Mouse (Mus musculus): Measurements from ENCODE around the gene Mgll. TPM values are rescaled to one million over a fixed set of nuclear protein-coding genes. Genes with fewer than 3 reads are reported as not detected.

Gene Mgll
- polyA plus RNA-seq, 1 experiment from 2014 or later, result 94.2 TPM

GRCm38 (mm10) chr6:88759793-88760453, 35.7 kb downstream of the Mgll start:
- ATAC-seq (replicated peaks; ENCODE audit: low FRiP score, low TSS enrichment, low read depth), result peak; percentile 66
- WGBS, result 44% methylated on average over 17 of the region's 17 CpGs

DNA sequence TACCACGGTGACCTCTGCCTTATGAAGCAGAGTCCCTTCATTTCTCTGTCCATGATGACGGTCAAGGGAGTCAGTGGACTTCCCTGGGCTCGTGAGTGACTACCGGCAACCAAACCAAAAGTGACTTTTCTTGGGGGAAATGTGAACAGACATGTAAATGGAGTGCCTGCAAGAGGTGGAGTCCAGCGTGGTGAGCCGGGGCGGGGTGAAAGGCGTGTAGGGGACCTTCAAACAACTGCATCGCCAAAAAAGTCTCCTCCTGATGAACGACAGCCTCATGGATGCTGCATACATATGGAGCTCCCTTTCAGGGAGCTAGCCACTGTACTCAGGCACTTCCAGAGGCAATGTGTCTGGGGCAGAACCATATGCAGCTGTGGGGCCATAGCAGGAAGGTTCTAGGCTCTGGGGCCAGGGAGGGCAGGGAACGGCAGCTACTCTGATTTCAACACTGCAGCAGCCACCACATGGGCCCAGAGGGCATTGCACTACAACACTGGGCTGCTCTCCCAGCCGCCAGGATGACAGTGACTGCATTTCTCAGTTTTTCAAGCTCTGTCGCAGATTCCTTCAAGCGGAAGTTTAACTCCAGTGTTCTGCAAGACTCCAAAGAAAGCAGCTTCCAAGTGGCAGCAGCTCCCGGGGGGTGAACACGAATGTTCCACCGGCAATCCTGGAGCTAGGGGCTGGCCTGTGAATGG, 36.9 kb downstream of the Mgll start:
- DNase-seq (ENCODE audit: low spot score) (no peak), ATAC-seq (replicated peaks; ENCODE audit: low FRiP score, low TSS enrichment, low read depth) (no peak)
- H3K27ac ChIP-seq (ENCODE audit: low read depth), result no peak overlapping the region
- 78% methylated on average over 17 of the region's 17 CpGs for WGBS
- H3K4me3 ChIP-seq (ENCODE audit: low read depth, low read length), result no peak overlapping the region
- H3K27me3 ChIP-seq (replicated peaks; ENCODE audit: control insufficient read depth, insufficient read depth, low read length), result no peaks in the 10 kb centered on the region
- peaks cover 33% of the 10 kb centered on the region for H3K4me1 ChIP-seq (replicated peaks; ENCODE audit: control insufficient read depth, insufficient read depth, low read length)
- no peak overlapping the region for H3K4me2 ChIP-seq (ENCODE audit: low read length)
- no peak overlapping the region for H3K9ac ChIP-seq (ENCODE audit: low read length)
- peaks cover 5% of the 10 kb centered on the region; the same call in 1 of the 2 replicates for H3K36me3 ChIP-seq (ENCODE audit: control insufficient read depth, insufficient read depth, low read length)
- no peaks in the 10 kb centered on the region for H3K9me3 ChIP-seq (ENCODE audit: control insufficient read depth, low read length)

More at GRCm38 (mm10) chr6:88759793-88760453, 35.7 kb downstream of the Mgll start:
- no peaks in the 10 kb centered on the region for H3K9me3 ChIP-seq (ENCODE audit: control insufficient read depth, low read length)
- DNase-seq (ENCODE audit: low spot score), result peak; percentile 84
- H3K4me3 ChIP-seq (ENCODE audit: low read depth, low read length), result no peak overlapping the region
- H3K9ac ChIP-seq (ENCODE audit: low read length), result no peak overlapping the region
- H3K36me3 ChIP-seq (ENCODE audit: control insufficient read depth, insufficient read depth, low read length), result no peaks in the 10 kb centered on the region
- H3K4me1 ChIP-seq (replicated peaks; ENCODE audit: control insufficient read depth, insufficient read depth, low read length), result peaks cover 33% of the 10 kb centered on the region
- no peaks in the 10 kb centered on the region for H3K27me3 ChIP-seq (replicated peaks; ENCODE audit: control insufficient read depth, insufficient read depth, low read length)
- H3K4me2 ChIP-seq (ENCODE audit: low read length), result no peak overlapping the region
- H3K27ac ChIP-seq (ENCODE audit: low read depth), result peak overlapping the region; percentile 28

- Histone ChIP-seq H3K36me3 (ENCODE audit: control insufficient read depth, insufficient read depth, low read length) (peaks cover 8% of the 10 kb centered on the region; the same call in 1 of the 2 replicates), H3K4me3 (ENCODE audit: low read depth, low read length) (no peak overlapping the region), H3K4me2 (ENCODE audit: low read length) (no peak overlapping the region), H3K27ac (ENCODE audit: low read depth) (no peak overlapping the region), H3K9me3 (ENCODE audit: control insufficient read depth, low read length) (no peaks in the 10 kb centered on the region), H3K9ac (ENCODE audit: low read length) (no peak overlapping the region), H3K27me3 (replicated peaks; ENCODE audit: control insufficient read depth, insufficient read depth, low read length) (no peaks in the 10 kb centered on the region), H3K4me1 (replicated peaks; ENCODE audit: control insufficient read depth, insufficient read depth, low read length) (peaks cover 40% of the 10 kb centered on the region)
- DNase-seq (ENCODE audit: low spot score) (no peak), ATAC-seq (replicated peaks; ENCODE audit: low FRiP score, low TSS enrichment, low read depth) (no peak)
- WGBS, result 75% methylated on average over 17 of the region's 17 CpGs
Measured at GRCm38 (mm10) chr6:88761684-88762439, 37.6 kb downstream of the Mgll start.

GRCm38 (mm10) chr6:88762440-88763196, 38.4 kb downstream of the Mgll start:
- peaks cover 44% of the 10 kb centered on the region for H3K4me1 ChIP-seq (replicated peaks; ENCODE audit: control insufficient read depth, insufficient read depth, low read length)
- DNase-seq (ENCODE audit: low spot score) (no peak), ATAC-seq (replicated peaks; ENCODE audit: low FRiP score, low TSS enrichment, low read depth) (no peak)
- no peak overlapping the region for H3K4me2 ChIP-seq (ENCODE audit: low read length)
- H3K27me3 ChIP-seq (replicated peaks; ENCODE audit: control insufficient read depth, insufficient read depth, low read length), result no peaks in the 10 kb centered on the region
- 73% methylated on average over 13 of the region's 13 CpGs for WGBS
- no peaks in the 10 kb centered on the region for H3K9me3 ChIP-seq (ENCODE audit: control insufficient read depth, low read length)
- H3K27ac ChIP-seq (ENCODE audit: low read depth), result no peak overlapping the region
- peaks cover 8% of the 10 kb centered on the region; the same call in 1 of the 2 replicates for H3K36me3 ChIP-seq (ENCODE audit: control insufficient read depth, insufficient read depth, low read length)
- H3K4me3 ChIP-seq (ENCODE audit: low read depth, low read length), result no peak overlapping the region
- no peak overlapping the region for H3K9ac ChIP-seq (ENCODE audit: low read length)

GRCm38 (mm10) chr6:88763518-88764077, 39.4 kb downstream of the Mgll start:
- WGBS, result 84% methylated on average over 3 of the region's 3 CpGs
- H3K36me3 ChIP-seq (ENCODE audit: control insufficient read depth, insufficient read depth, low read length), result peaks cover 8% of the 10 kb centered on the region; the same call in 1 of the 2 replicates
- H3K27me3 ChIP-seq (replicated peaks; ENCODE audit: control insufficient read depth, insufficient read depth, low read length), result no peaks in the 10 kb centered on the region
- H3K4me2 ChIP-seq (ENCODE audit: low read length), result no peak overlapping the region
- H3K9ac ChIP-seq (ENCODE audit: low read length), result no peak overlapping the region
- no peak overlapping the region for H3K4me3 ChIP-seq (ENCODE audit: low read depth, low read length)
- DNase-seq (ENCODE audit: low spot score), result no peak
- peaks cover 43% of the 10 kb centered on the region for H3K4me1 ChIP-seq (replicated peaks; ENCODE audit: control insufficient read depth, insufficient read depth, low read length)
- no peak overlapping the region for H3K27ac ChIP-seq (ENCODE audit: low read depth)
- ATAC-seq (replicated peaks; ENCODE audit: low FRiP score, low TSS enrichment, low read depth), result no peak
- H3K9me3 ChIP-seq (ENCODE audit: control insufficient read depth, low read length), result no peaks in the 10 kb centered on the region

DNA sequence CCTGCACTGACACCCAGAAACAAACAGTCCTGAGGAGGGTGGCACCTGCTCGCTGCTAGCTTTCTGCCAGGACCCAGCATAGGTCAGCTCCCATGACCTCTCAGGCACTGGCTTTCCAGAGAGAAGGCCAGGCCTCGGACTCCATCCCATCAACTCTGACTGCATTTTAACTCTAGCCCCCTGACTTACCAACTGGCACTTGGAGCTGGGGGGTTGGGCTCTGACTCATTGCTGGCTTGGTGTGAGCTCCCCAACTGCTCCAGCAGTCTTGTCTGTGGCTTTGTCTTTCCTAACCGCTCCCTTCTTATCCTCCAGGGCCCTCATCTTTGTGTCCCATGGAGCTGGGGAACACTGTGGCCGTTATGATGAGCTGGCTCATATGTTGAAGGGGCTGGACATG, 40.1 kb downstream of the Mgll start:
- Histone ChIP-seq H3K9me3 (ENCODE audit: control insufficient read depth, low read length) (no peaks in the 10 kb centered on the region), H3K9ac (ENCODE audit: low read length) (no peak overlapping the region), H3K27ac (ENCODE audit: low read depth) (no peak overlapping the region), H3K4me1 (replicated peaks; ENCODE audit: control insufficient read depth, insufficient read depth, low read length) (peaks cover 36% of the 10 kb centered on the region), H3K36me3 (ENCODE audit: control insufficient read depth, insufficient read depth, low read length) (peaks cover 8% of the 10 kb centered on the region; the same call in 1 of the 2 replicates), H3K4me3 (ENCODE audit: low read depth, low read length) (no peak overlapping the region), H3K4me2 (ENCODE audit: low read length) (no peak overlapping the region), H3K27me3 (replicated peaks; ENCODE audit: control insufficient read depth, insufficient read depth, low read length) (no peaks in the 10 kb centered on the region)
- WGBS, result 71% methylated on average over 4 of the region's 4 CpGs
- DNase-seq (ENCODE audit: low spot score) (no peak), ATAC-seq (replicated peaks; ENCODE audit: low FRiP score, low TSS enrichment, low read depth) (no peak)

GRCm38 (mm10) chr6:88767740-88768139, 43.5 kb downstream of the Mgll start:
- WGBS, result 39% methylated on average over 4 of the region's 4 CpGs
- H3K4me1 ChIP-seq (replicated peaks; ENCODE audit: control insufficient read depth, insufficient read depth, low read length), result peaks cover 18% of the 10 kb centered on the region; the same call in 1 of the 2 replicates
- ATAC-seq (replicated peaks; ENCODE audit: low FRiP score, low TSS enrichment, low read depth), result no peak

DNA sequence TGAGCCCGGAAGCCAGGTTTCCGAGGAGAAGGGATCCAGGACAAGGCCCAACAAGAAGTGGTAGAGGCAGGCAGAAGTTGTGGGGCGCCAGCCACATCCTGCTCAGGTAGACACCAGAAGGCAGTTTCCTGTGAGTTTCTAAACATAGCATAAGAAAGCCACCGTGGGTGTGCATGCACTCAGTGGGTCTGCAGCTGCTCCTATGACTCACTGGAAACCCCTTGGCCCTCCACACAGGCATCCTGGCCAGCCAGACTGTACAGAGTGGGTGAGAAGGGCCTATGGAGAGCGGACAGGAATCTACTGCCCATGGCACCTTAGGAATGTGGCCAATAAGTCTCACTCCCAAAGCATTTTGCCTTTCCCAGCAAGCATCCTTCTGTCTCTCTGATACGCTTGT, 45.5 kb downstream of the Mgll start:
- H3K9ac ChIP-seq (ENCODE audit: low read length), result no peak overlapping the region
- no peaks in the 10 kb centered on the region for H3K9me3 ChIP-seq (ENCODE audit: control insufficient read depth, low read length)
- H3K27ac ChIP-seq (ENCODE audit: low read depth), result no peak overlapping the region
- no peak for ATAC-seq (replicated peaks; ENCODE audit: low FRiP score, low TSS enrichment, low read depth)
- H3K4me1 ChIP-seq (replicated peaks; ENCODE audit: control insufficient read depth, insufficient read depth, low read length), result peaks cover 24% of the 10 kb centered on the region
- no peak overlapping the region for H3K4me3 ChIP-seq (ENCODE audit: low read depth, low read length)
- H3K36me3 ChIP-seq (ENCODE audit: control insufficient read depth, insufficient read depth, low read length), result peaks cover 11% of the 10 kb centered on the region; the same call in 1 of the 2 replicates
- no peak for DNase-seq (ENCODE audit: low spot score)
- H3K4me2 ChIP-seq (ENCODE audit: low read length), result no peak overlapping the region
- H3K27me3 ChIP-seq (replicated peaks; ENCODE audit: control insufficient read depth, insufficient read depth, low read length), result no peaks in the 10 kb centered on the region
- whole genome bisulfite sequencing, result 82% methylated on average over 6 of the region's 6 CpGs

More at GRCm38 (mm10) chr6:88767740-88768139, 43.5 kb downstream of the Mgll start:
- peaks cover 11% of the 10 kb centered on the region; the same call in 1 of the 2 replicates for H3K36me3 ChIP-seq (ENCODE audit: control insufficient read depth, insufficient read depth, low read length)
- no peaks in the 10 kb centered on the region for H3K27me3 ChIP-seq (replicated peaks; ENCODE audit: control insufficient read depth, insufficient read depth, low read length)
- no peaks in the 10 kb centered on the region for H3K9me3 ChIP-seq (ENCODE audit: control insufficient read depth, low read length)
- no peak overlapping the region for H3K4me3 ChIP-seq (ENCODE audit: low read depth, low read length)
- DNase-seq (ENCODE audit: low spot score), result no peak
- no peak overlapping the region for H3K4me2 ChIP-seq (ENCODE audit: low read length)
- no peak overlapping the region for H3K9ac ChIP-seq (ENCODE audit: low read length)
- no peak overlapping the region for H3K27ac ChIP-seq (ENCODE audit: low read depth)

All from intestine, embryonic 14.5 days (tissue).